Mouse (Mus musculus): ENCODE results near the gene Bcl2.

GRCm38 (mm10) chr1:106591180-106591774 lies 122.8 kb downstream of the Bcl2 start:
- TF ChIP-seq CTCF (IDR thresholded peaks at IDR 0.05; ENCODE audit: low read depth) (no peak), EP300 (IDR thresholded peaks at IDR 0.05; ENCODE audit: low read depth) (no peak)

Measured in heart, postnatal 0 days (tissue).